Mouse (Mus musculus) cerebellum, postnatal 25 days (tissue): Measurements from ENCODE around the gene Grin2a.

Experiments used
- DNase-seq, 2 experiments: peaks; one replicate each; pipeline ENCODE4 v3.0.0; 2021; ENCODE audit warnings: mixed read lengths in 2 of 2

Grin2a gene

DNA sequence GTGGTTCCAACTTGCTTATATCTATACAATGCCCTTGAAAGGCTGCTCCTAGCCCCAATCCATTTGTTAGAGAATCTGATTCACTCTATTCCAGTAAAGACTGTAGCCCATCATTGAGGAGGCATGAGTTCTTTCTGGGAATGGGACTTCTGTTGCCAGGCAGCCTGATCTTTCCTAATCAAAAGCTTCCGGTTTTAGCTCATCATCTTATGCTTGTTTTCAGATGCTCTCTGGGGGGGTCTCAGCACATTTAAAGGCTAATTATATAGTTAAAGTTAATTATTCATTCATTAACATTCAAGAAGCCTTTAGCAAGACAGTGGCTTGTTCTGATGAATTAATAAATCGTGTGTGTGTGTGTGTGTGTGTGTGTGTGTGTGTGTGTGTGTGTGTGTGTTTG, 377.2 kb downstream of the Grin2a start:
- no peak for DNase-seq

DNA sequence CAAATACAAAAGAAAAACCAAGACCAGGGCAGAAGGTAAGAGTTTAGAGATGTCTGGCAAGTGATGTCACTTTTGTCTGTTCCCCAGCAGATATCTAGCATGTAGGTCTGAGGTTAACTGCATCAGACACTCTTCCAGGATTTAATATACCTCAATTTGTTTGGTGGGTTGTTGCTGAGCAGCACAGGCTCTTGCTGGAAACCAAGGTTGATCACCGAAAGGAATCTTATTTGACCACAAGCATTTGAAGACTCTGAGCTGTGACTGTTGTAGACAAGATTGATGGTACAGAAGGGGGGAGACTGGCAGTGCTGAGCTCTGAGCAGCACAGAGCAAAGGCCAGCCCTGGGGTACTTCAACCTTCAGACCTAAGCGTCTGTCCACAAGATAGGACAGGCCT, 378.1 kb downstream of the Grin2a start:
- no peak for DNase-seq

DNA sequence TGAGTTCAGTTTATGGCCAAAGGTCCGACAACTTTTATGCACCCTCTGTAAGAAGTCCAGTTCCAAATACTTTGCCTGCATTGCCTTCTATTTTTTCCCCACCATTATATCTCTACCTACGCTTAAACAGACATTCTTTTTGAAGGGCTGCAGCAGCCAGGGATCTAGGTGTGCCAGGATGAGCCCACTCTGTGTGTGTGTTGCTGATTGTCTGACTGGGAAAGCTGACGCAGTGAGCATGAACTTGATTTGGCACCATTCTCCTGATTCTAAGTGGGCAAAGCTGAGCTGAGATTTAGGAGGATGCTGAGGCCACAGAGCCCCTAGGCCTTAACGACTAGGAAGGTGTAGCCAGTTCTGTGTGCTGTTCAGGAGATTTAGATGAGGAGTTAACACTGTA, 378.6 kb downstream of the Grin2a start:
- DNase-seq = no peak

DNA sequence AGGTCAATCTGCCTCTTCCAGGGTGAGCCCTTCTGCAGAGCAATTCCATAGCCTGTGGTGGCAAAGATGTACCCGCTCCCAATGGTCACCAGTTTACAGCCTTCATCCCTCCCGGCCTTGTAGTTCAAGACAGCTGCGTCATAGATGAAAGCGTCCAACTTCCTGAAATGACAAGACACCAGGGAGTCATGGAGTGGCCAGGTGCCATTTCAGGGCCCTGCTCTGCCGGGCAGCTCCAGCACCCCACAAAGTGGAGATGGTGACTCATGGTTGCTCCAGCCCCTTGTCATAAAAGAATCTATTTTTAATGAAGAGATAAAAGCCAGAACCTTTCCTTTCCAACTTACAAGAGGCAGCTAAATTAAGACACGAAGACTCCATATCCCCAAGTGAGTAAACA, 382.8 kb downstream of the Grin2a start:
- peak in 1 of 2 experiments; percentile 51 for DNase-seq

DNA sequence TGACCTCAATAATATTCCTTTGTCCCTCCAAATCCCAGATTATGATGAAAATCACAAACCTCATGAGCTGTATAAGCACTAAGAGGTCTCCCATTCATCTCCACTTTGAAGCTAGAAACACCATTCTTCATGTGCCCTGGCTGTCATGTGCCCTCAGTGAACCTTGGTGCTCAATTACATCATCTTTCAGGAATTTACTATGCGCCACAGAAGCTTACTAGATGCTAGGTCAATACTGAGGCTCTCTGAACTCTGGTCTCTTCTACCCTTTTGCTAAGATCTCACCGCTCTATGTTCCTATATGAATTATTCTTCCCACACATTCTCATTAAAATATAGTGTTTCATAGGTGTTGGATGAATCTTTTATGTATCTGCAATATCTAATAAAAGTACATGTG, 387.9 kb downstream of the Grin2a start:
- no peak for DNase-seq

DNA sequence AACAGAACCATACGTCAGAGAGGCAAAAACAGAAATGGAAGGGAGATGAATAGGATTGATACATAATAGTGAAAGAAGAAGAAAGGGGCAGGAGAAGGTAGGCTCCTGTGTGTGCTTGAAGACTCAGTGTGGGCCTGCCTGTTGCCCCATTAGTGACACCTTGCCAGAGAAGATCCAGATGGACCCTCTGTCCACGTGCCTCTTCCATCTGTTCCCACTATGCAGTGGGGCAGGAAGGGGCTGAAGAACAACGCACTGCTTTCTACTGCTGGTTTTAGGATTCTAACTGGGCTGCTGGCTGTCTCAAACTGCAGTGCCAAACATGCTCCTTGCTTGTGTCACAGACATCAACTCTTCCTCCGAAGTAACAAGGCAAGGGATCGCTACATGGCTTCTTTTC, 391.4 kb downstream of the Grin2a start:
- peak; percentile 45 to 59 for DNase-seq

DNA sequence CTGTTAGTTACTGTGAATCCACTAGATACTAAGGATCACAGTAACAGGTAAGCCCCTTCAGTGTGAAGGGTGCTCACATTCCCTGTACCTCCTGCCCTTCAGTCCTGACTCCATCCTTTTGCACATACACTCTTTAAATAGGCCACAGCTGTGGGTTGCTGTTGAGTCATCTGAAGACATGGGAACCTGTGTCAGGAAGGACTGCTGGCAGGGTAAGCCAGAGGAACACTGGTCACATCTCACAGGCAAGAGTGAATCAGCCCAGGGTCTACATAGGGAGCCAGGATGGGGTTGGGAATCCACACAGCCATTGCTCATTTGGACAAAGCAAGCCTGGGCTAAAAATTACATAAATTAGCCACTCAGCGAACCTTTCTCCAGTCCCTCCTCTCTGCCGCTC, 392.8 kb downstream of the Grin2a start:
- no peak for DNase-seq

DNA sequence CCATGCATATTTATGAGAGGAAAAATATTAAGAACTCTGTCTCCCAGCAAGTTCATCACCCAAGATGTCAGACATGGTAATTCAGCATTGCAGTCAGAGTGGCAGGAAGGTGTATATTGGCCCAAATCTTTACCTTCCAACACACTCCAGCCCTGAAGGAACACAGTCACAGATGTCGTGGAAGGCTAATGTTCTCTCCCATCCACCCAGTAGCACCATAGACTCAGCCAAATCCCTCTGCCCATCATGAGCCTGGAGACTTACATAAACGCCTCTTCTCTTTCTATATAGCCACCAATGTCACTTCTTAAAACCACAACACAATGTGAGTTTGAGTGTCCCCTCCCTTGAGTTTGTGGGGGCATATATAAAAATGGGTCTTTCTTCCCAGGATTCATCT, 406.2 kb downstream of the Grin2a start:
- DNase-seq = no peak

DNA sequence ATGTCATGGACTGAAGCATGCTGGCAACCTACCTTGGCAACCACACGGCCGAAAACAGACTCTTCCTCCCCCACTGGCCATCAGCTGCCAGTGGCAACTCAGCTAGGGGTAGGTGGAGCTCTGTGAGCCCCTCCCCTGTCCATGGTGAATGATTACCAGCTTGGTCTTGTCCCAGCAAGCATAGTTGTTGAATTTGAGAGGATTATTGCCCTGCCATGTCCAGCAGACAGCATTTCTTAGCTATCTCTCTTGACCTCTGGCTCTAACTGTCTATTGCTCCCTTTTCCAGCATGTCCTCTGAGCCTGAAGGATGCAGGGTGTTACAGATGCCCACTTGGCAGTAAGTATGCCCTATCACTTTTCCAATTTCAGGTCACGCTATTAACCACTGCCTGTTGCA, 406.9 kb downstream of the Grin2a start:
- peak in 1 of 2 experiments; percentile 27 for DNase-seq

DNA sequence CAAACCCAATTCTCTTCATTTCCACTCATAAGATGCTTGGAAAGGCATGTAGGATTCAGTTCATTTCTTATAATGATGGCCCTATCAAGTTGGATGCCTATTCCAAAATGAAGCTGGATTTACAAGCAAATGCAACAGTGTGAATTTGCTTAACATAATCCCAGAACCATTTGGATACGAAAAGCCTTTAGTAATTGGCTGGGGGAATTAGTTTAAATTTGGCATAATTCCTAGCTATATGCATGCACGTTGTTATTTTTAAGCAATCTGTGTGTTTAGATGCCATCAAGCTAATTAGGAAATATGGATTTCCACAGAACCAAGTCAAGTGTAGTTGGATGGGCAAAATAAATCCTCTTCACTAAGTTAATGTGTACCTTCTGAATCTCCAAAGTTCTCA, 411.4 kb downstream of the Grin2a start:
- DNase-seq = no peak

DNA sequence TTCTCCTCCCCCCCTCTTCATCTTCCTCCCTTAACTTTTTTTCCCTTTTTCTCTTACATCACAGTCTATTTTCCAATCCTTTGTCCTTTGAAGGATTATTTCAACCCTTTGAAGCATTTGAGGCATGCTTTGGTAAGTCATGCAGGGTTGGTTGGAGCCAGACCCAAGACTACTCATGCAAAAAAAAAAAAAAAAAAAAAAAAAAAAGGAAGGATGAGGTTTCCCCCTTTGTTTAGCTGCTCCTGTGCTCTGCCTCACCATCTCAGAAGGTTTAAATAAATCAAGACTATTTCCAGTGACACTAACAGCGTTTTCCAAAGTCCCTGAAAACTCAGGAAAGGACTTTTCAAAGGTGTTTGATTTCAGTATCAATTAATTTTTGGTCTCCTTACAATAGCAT, 423.6 kb downstream of the Grin2a start:
- no peak for DNase-seq

DNA sequence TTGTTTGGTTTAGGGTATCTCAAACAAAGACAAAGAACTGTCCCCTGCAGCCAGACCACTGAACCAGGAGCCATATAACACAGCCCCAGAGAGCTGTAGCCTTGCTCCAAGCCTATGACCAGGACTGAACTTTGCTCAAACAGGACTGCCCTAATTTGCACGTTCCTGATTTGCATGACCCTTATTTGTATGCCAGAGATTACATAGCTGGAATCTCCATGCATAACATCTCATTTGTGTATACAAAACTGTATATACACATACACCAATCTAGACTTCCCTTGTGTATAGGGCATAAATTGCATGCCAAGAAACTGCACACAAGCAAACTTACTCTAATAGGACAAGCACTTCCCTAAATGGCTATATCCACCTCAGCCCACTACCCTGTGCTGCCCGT, 428.1 kb downstream of the Grin2a start:
- no peak for DNase-seq

DNA sequence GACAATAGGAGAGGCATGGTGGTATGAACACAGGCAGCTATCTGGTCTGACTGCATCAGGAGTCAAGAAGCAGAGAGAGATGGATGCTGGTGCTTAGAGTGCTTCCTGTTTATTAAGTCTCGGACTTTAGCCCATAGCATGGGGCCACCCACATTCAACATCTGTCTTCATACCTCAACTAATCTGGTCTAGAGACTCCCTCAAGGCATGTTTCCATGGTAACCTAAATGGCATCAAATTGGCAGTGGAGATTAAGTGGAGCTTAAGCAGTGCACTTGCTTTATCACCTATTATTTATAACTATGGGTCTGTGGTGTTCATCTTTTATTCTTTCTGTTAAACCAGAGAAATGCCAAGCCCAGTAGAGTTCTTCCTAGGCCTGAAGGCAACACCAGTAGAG, 433.5 kb downstream of the Grin2a start:
- no peak for DNase-seq

DNA sequence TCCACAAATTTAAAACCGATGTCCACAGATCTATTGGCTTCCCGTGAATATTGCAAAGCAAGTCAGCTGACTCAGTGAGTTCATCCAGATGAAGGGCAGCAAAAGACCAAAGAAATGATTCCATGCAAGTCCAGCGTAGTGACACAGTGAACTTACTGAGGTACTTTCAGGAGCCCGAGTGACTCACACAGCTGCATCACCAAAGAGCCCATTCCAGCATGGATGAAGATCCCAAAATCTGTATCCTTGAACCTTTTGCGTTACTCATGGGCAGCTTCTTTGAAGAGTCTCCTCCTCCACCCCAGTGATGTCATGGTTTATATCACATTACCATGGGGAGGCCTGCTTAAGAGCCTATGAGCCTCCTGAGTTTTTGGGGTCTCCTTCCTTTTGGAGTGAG, 460.2 kb downstream of the Grin2a start:
- no peak for DNase-seq

DNA sequence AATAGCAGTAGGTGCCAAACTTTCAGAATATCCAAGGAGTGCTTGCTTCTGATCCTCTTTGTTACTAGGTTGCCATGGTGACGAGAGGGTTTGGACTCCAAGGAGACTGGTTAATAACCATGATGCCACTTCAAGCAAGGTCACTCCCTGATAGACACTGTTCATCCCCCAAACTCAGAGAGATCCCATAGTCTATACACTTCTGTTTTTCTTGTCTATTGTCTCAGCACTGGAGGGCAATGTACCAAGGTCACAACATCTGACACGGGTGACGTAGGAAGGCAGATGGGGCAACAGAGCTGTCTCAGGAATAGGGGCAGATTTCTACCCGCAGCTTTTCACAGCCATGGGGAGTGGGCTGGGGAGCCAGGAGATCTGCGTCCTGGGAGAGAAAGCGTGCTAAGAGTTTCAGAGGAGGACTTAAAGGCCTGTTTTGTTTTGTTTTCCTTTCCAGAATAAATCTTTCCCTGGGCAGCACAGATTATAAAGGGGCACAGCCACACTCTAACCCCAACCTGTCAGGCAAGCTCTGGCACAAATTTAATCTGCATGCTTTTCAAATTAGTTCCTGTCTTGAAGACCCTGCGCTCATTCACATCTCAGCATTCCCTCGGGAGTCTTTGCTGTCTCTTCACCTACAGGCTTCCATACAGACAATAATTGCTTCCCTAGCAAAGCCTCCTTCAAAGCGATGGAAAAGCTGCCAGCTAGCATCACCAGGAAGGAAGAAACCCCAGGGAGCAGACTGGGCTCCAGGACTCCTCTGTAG, 461.6 kb downstream of the Grin2a start:
- DNase-seq = no peak

DNA sequence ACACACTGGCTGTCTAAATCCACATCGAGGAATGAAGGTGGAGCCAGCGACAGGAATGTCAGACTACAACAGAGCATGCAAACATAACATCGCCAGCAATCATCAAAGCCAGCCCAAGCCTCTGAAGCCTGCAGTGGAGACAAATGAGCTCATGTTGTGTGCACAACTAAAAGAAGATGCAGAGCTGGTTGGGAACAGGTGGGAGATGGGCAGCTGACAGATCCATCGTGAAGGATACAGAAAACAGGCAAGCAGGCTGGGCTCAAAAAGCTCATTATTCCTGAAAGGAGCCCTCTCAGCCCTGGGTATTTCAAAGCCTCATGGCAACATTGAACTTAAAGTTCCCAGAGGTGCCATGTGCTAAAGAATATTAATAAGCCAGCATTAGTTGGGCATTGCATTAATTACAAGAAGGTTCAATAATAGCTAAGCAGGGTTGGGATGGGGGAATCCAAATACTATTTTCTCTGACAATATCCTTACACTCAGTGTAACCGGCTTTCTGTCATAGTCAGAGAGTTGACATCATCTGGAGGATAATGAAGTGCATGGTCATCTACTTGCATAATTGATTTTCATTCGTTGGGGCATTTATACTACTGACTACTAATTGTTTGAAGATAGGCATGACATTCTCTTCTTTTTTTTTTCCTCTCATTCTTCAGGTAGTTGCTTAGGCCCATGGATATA, 462.4 kb downstream of the Grin2a start:
- no peak for DNase-seq

DNA sequence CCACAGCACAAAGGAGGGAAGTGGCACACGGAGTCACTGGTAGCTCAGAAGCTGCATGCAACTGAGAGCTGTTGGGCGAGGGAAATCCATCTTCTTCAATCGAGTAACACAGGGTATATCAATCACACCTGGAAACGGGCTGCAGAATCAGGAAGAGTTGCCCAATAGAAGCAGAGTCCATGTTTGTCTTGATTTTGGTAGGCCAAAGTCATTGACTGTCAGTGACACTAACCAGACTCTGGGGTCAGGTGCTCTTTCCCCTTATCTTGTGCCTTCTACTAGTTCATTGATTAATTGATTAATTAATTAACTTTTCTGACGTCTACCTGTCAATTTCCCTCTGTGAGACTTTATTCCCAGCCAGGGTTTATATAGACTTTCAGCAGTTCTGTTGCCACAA, 468.1 kb downstream of the Grin2a start:
- DNase-seq = no peak

DNA sequence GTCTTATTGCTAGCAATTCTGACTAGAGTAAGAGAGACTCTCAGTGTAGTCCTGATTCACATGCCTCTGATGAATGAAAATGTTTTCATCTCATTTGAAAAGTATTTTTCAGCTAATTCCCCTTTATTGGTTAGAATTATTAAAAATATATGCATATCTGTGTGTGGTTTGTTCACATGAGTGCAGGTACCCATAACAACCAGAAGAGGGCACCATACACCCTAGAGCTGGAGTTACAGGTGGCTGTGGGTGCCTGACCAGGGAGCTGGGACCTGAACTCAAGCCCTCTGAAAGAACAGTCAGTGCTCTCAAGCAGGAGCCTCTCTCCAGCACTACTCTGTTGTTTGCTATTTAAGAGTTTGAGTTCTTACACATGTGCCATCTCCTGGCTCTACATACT, 472.0 kb downstream of the Grin2a start:
- no peak for DNase-seq
